Comparison of ENCODE assay signal across 8 mouse cellular contexts in the genomic region with DNA sequence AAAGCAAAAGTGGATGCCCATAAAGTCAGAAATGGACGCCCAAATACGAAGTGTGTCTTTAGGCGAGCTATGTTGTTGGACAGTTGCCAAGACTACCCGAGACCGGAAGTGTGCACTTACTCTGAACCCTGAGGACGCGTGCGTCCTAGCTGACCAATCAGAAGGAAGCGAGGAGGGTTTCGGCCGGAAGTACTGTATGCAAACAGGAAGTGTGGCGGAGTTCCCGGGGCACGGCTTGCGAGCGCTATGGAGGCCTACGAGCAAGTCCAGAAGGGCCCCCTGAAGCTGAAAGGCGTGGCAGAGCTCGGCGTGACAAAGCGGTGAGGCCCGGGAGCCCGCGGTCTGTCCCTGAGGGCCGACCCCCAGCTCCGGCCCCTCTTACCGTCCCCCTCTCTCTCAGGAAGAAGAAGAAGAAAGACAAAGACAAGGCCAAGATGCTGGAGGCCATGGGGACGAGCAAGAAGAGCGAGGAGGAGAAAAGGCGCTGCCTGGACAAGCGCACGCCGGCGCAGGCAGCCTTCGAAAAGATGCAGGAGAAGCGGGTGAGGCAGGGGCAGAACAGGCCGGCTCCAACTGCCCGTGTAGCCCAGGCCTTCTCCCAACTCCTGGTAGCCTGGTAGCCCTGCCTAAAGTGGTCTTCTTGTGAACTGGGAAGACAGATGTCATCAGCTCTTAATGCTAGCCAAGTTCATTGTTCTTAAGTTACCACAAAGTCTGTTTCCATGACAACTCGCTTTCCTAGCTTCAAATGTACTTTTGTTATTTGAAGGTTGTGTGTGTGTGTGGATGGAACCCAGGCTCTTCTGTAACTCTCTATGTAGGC. TPM values are rescaled to one million over a fixed set of nuclear protein-coding genes. Genes with fewer than 3 reads are reported as not detected.
DNase-seq lines count a peak whose midpoint lies in the region; ATAC-seq and TF ChIP-seq lines count a peak whose summit lies in the region.

Fam32a (plus strand) TSS at position 190 of the 823 bp plus-strand sequence.

- peaks cover 5% of the 10 kb centered on the region; the same call in 1 of the 2 replicates for H3K27me3 ChIP-seq in G1E (ENCODE audit: insufficient read depth, low read length)
- H3K27me3 ChIP-seq in forebrain, embryonic 16.5 days (replicated peaks; ENCODE audit: control insufficient read depth, insufficient read depth, low read length) = no peaks in the 10 kb centered on the region
- no peaks in the 10 kb centered on the region for H3K27me3 ChIP-seq in lung, embryonic 14.5 days (ENCODE audit: insufficient read depth, low read length)
- H3K27me3 ChIP-seq in thymus, adult 2 months (ENCODE audit: control insufficient read depth, insufficient read depth, low read length) = no peaks in the 10 kb centered on the region

- intact Hi-C loops in heart, postnatal 36 days (cut with DNase I) = loop anchor here (1.0 kb wide), 1 partner anchor 42 kb away; no protein-coding TSS in a partner anchor

- ATAC-seq in G1E (ENCODE audit: extremely low read depth, insufficient number of reproducible peaks, low FRiP score, poor library complexity, severe bottlenecking) = peak; percentile 98
- peak; percentile 98 for ATAC-seq in forebrain, embryonic 16.5 days
- peak; percentile 98 for ATAC-seq in lung, embryonic 14.5 days (ENCODE audit: insufficient read depth)

- 12% methylated on average over 39 of the region's 39 CpGs for WGBS in forebrain, embryonic 16.5 days
- 14% methylated on average over 39 of the region's 39 CpGs for whole genome bisulfite sequencing in lung, embryonic 14.5 days
- 13% methylated on average over 39 of the region's 39 CpGs for whole genome bisulfite sequencing in olfactory bulb, adult 2 months
- 10% methylated on average over 39 of the region's 39 CpGs for WGBS in thymus, adult 2 months

- H3K4me3 ChIP-seq in G1E (ENCODE audit: low read depth, low read length) = peak within 1 kb of the TSS; percentile 78
- peak within 1 kb of the TSS; percentile 83 for H3K4me3 ChIP-seq in forebrain, embryonic 16.5 days (replicated peaks; ENCODE audit: low read length)
- H3K4me3 ChIP-seq in layer of hippocampus, adult 2 months = peak within 1 kb of the TSS; percentile 78
- peak within 1 kb of the TSS; percentile 69 for H3K4me3 ChIP-seq in lung, embryonic 14.5 days (ENCODE audit: low read depth, low read length)
- H3K4me3 ChIP-seq in olfactory bulb, adult 2 months (ENCODE audit: insufficient read depth, low read depth, low read length) = peak within 1 kb of the TSS; percentile 64
- peak within 1 kb of the TSS; percentile 83 for H3K4me3 ChIP-seq in thymus, adult 2 months (ENCODE audit: control insufficient read depth, insufficient read depth, low read length)

- H3K4me1 ChIP-seq in G1E (ENCODE audit: insufficient read depth, low read depth, low read length) = peaks cover 48% of the 10 kb centered on the region
- peaks cover 11% of the 10 kb centered on the region for H3K4me1 ChIP-seq in forebrain, embryonic 16.5 days (replicated peaks; ENCODE audit: control insufficient read depth, insufficient read depth, low read length)
- H3K4me1 ChIP-seq in lung, embryonic 14.5 days (ENCODE audit: insufficient read depth) = 0 out of 2 replicates have a peak, but pooled peaks cover 3% of the 10 kb centered on the region
- peaks cover 7% of the 10 kb centered on the region; the same call in 1 of the 2 replicates for H3K4me1 ChIP-seq in olfactory bulb, adult 2 months (ENCODE audit: control insufficient read depth, insufficient read depth, low read length)
- peaks cover 16% of the 10 kb centered on the region for H3K4me1 ChIP-seq in thymus, adult 2 months (replicated peaks; ENCODE audit: control insufficient read depth, insufficient read depth, low read length)

- TF ChIP-seq CTCF in G1E (IDR thresholded peaks at IDR 0.05; ENCODE audit: low read depth, low read length) = no peak
- no peak for TF ChIP-seq CTCF in layer of hippocampus, adult 2 months (conservative IDR thresholded peaks at IDR 0.05)
- TF ChIP-seq CTCF in lung, embryonic 14.5 days (IDR thresholded peaks at IDR 0.05; ENCODE audit: low read depth) = no peak
- TF ChIP-seq CTCF in olfactory bulb, adult 2 months (IDR thresholded peaks at IDR 0.05; ENCODE audit: insufficient read depth, low read depth, low read length) = no peak
- no peak for TF ChIP-seq CTCF in thymus, adult 2 months (IDR thresholded peaks at IDR 0.05; ENCODE audit: borderline replicate concordance, control insufficient read depth, extremely low read depth, insufficient read depth, low read length, poor library complexity)

- H3K27ac ChIP-seq in forebrain, embryonic 16.5 days (ENCODE audit: low read length) = peak within 1 kb of the TSS; percentile 75
- H3K27ac ChIP-seq in layer of hippocampus, adult 2 months = peak within 1 kb of the TSS; percentile 86
- peak within 1 kb of the TSS; percentile 82 for H3K27ac ChIP-seq in lung, embryonic 14.5 days (ENCODE audit: low read depth)
- no peak within 1 kb of the TSS for H3K27ac ChIP-seq in olfactory bulb, adult 2 months (ENCODE audit: insufficient read depth, low read depth, low read length)
- peak within 1 kb of the TSS; percentile 66; the same call in 1 of the 2 replicates for H3K27ac ChIP-seq in thymus, adult 2 months (ENCODE audit: control insufficient read depth, insufficient read depth, low read length)

- H3K9me3 ChIP-seq in G1E (replicated peaks) = no peaks in the 10 kb centered on the region
- H3K9me3 ChIP-seq in forebrain, embryonic 16.5 days (ENCODE audit: control insufficient read depth, low read length) = no peaks in the 10 kb centered on the region
- no peaks in the 10 kb centered on the region for H3K9me3 ChIP-seq in lung, embryonic 14.5 days (ENCODE audit: low read depth, low read length)

- H3K4me2 ChIP-seq in forebrain, embryonic 16.5 days (ENCODE audit: low read length) = peak within 1 kb of the TSS; percentile 82
- peak within 1 kb of the TSS; percentile 78 for H3K4me2 ChIP-seq in lung, embryonic 14.5 days

- peak; percentile 98 for DNase-seq in G1E (ENCODE audit: low spot score)
- peak; percentile 85 to 90 for DNase-seq in cerebellum, adult 18-20 months
- DNase-seq in heart, postnatal 36 days = peak; percentile 82 to 84
- DNase-seq in layer of hippocampus, adult 2 months (ENCODE audit: low spot score in 2 of 2) = peak; percentile 82 to 91
- peak; percentile 100 for DNase-seq in lung, embryonic 14.5 days
- peak; percentile 83 for DNase-seq in thymus, adult 2 months

- H3K36me3 ChIP-seq in G1E (replicated peaks) = peaks cover 34% of the 10 kb centered on the region
- peaks cover 21% of the 10 kb centered on the region for H3K36me3 ChIP-seq in forebrain, embryonic 16.5 days (ENCODE audit: control insufficient read depth, insufficient read depth)
- peaks cover 32% of the 10 kb centered on the region for H3K36me3 ChIP-seq in lung, embryonic 14.5 days (ENCODE audit: insufficient read depth)
- H3K36me3 ChIP-seq in thymus, adult 2 months (ENCODE audit: control insufficient read depth, insufficient read depth, low read length) = peaks cover 17% of the 10 kb centered on the region

- TF ChIP-seq POLR2A in olfactory bulb, adult 2 months (IDR thresholded peaks at IDR 0.05; ENCODE audit: insufficient read depth, low read depth, low read length) = peak; percentile 41; the same call in 1 of the 2 replicates
- TF ChIP-seq POLR2A in thymus, adult 2 months (IDR thresholded peaks at IDR 0.05; ENCODE audit: control insufficient read depth, extremely low read depth, insufficient read depth, low read length, poor library complexity) = peak; percentile 73

- H3K9ac ChIP-seq in forebrain, embryonic 16.5 days (replicated peaks; ENCODE audit: low read depth, low read length) = peak within 1 kb of the TSS; percentile 75
- peak within 1 kb of the TSS; percentile 76 for H3K9ac ChIP-seq in lung, embryonic 14.5 days

RNA-seq across cellular contexts. Expression of gene Fam32a, which starts in this region (rescaled TPM):
- total RNA-seq in G1E (2014; fragmentation: Nextera tagmentation) = 17.1 and 20.7 TPM in 2 replicates
- total RNA-seq in G1E (2017) = 32.7 and 34.8 TPM in 2 replicates
- 49.4 and 50.9 TPM in 2 replicates for polyA plus RNA-seq in G1E (2012)
- 124 and 129 TPM in 2 replicates for polyA plus RNA-seq in forebrain, embryonic 16.5 days (2015; fragmentation: Nextera tagmentation; extraction: Ambion mirVana)
- 10 to 100 TPM; 21.2 to 25.0 TPM for total RNA-seq in heart, postnatal 36 days (2021)
- 10 to 100 TPM; 56.1 to 63.4 TPM for total RNA-seq in layer of hippocampus, adult 2 months (2021)
- 65.3 and 69.6 TPM in 2 replicates for polyA plus RNA-seq in lung, embryonic 14.5 days (2014; fragmentation: Nextera tagmentation; extraction: Ambion mirVana)
- 119 TPM in 1 of 2 replicates, not detected in the other for polyA plus RNA-seq in olfactory bulb, adult 2 months (2012; ENCODE audit: insufficient read depth, insufficient read length, low replicate concordance, missing spikeins)
- polyA plus RNA-seq in thymus, adult 2 months (2012; rRNA removed) = 52.1 and 62.5 TPM in 2 replicates
